Mouse (Mus musculus) liver, embryonic 13.5 days (tissue): ENCODE data around the gene Acnat2. TPM values are rescaled to one million over a fixed set of nuclear protein-coding genes. Genes with fewer than 3 reads are reported as not detected.
"Not testable (repeated sequence)": the region's sequence is repeated elsewhere in the genome, so short reads cannot be mapped to it uniquely, and the experiment has no call there.

Source experiments
- ATAC-seq: fragments of 200-750 bp; cut with Nextera tagmentation; 2 replicates; pipeline ENCODE4 v1.8.0; 2017; ENCODE audit warnings: low read depth, mild to moderate bottlenecking, moderate number of reproducible peaks, moderate library complexity
- DNase-seq: peaks from one replicate; pipeline ENCODE4 v3.0.0; 2022
- H3K27ac ChIP-seq: fragments of 300-500 bp; sonication (generic); 2 replicates; pipeline ENCODE4 v1.5.1; 2015; ENCODE audit warnings: moderate library complexity, mild to moderate bottlenecking, inconsistent platforms
- H3K27me3 ChIP-seq: fragments of 300-500 bp; sonication (generic); 2 replicates; pipeline ENCODE4 v1.6.1; 2015; ENCODE audit warnings: mild to moderate bottlenecking, inconsistent platforms
- H3K36me3 ChIP-seq: fragments of 300-500 bp; sonication (generic); 2 replicates; pipeline ENCODE4 v1.6.1; 2015; ENCODE audit warnings: mild to moderate bottlenecking, inconsistent platforms
- H3K4me1 ChIP-seq: fragments of 300-500 bp; sonication (generic); replicated peaks from 2 replicates; pipeline ENCODE4 v1.6.1; 2015; ENCODE audit warnings: inconsistent platforms
- H3K4me2 ChIP-seq: fragments of 300-500 bp; sonication (generic); 2 replicates; pipeline ENCODE4 v1.6.1; 2015; ENCODE audit warnings: inconsistent platforms, mild to moderate bottlenecking, moderate library complexity
- H3K4me3 ChIP-seq: fragments of 300-500 bp; sonication (generic); replicated peaks from 2 replicates; pipeline ENCODE4 v1.5.1; 2015; ENCODE audit warnings: mild to moderate bottlenecking, inconsistent platforms
- H3K9ac ChIP-seq: fragments of 300-500 bp; sonication (generic); 2 replicates; pipeline ENCODE4 v1.6.1; 2015; ENCODE audit warnings: mild to moderate bottlenecking, inconsistent platforms
- H3K9me3 ChIP-seq: fragments of 300-500 bp; sonication (generic); replicated peaks from 2 replicates; pipeline ENCODE4 v1.6.1; 2016; ENCODE audit warnings: inconsistent platforms
- WGBS: fragments of 180-500 bp; shearing (Covaris S2); methylation state at CpG from one replicate; pipeline ENCODE4 v1.1.7; 2015; ENCODE audit not compliant: insufficient replicate concordance; 5-methylcytosine and 5-hydroxymethylcytosine counted together
- polyA plus RNA-seq: library from polyadenylated mRNA; unstranded; fragments of >200 nt; fragmentation: Nextera tagmentation; extraction: Ambion mirVana; gene quantifications from 2 replicates; pipeline ENCODE4 v1.2.1, GENCODE M21; 2015

The Acnat2 gene
- 0.36 and 0.43 TPM in 2 replicates for polyA plus RNA-seq

GRCm38 (mm10) chr4:49407957-49408356 is at the start of gene Acnat2:
Gene Acnat2 (minus strand): TSS chr4:49408151.
- not testable (repeated sequence) for H3K4me2 ChIP-seq, H3K36me3 ChIP-seq, H3K9me3 ChIP-seq, ATAC-seq, H3K4me1 ChIP-seq, H3K9ac ChIP-seq, H3K4me3 ChIP-seq, H3K27ac ChIP-seq, DNase-seq, H3K27me3 ChIP-seq
- WGBS: 61% methylated on average over 5 of the region's 5 CpGs

DNA sequence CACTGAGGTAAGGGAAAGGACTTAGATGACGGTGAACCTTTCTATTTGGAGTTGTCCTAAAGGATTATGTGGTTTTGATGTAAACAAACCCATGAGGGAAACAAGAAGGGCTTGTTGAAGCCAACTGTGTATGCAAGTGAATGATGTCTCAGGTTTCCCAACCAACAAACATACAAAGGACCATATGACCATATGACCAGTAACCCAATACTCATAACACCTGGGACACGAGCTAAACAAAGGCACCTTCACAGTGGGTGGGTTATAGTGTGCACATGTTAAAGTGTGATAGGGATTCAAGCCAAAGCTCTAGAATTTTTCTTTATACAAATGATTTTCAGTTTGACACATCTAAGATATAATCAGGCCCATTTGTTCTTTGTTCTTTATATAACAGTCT is 48.2 kb upstream of the Acnat2 start:
- DNase-seq (no peak), ATAC-seq (no peak)
- H3K27ac ChIP-seq: no peak overlapping the region
- no peaks in the 10 kb centered on the region for H3K27me3 ChIP-seq
- no peak overlapping the region for H3K4me2 ChIP-seq
- H3K4me3 ChIP-seq: no peak overlapping the region
- peaks cover 22% of the 10 kb centered on the region for H3K4me1 ChIP-seq
- no peaks in the 10 kb centered on the region for H3K9me3 ChIP-seq
- no peak overlapping the region for H3K9ac ChIP-seq
- no peaks in the 10 kb centered on the region for H3K36me3 ChIP-seq
- WGBS: 69% methylated on average over 2 of the region's 2 CpGs

DNA sequence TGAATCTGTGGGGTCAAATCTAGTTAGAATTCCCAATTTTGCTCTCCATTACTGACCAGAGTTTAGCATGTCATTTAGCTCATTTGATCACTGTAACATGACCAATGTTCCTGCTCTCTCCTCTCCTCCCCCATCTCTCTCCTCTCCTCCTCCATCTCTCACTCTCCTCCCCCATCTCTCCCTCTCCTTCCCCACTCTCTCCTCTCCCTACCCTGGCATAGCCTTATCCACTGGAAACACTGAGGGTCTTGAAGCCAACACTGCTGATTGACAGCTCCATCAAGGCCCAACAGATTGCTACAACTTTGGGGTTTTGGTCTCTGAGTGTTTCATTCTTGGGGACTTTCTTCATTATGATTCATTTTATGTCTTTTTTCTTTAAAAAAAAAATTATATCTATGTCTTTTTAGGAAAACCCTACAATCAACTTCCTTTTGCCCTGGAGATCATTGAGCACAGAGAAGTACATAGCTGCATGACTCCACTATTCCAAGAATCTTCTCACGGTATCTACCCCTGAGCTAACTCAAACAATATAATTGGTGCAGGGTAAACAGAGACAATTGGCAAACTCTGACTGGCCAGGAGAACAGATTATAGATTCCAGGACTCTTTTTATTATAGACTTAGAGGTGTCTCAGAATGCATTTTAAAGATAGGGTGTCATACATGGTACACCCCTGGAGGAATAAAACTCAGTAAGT is 44.0 kb upstream of the Acnat2 start:
- no peaks in the 10 kb centered on the region for H3K27me3 ChIP-seq
- H3K9me3 ChIP-seq: no peaks in the 10 kb centered on the region
- H3K36me3 ChIP-seq: no peaks in the 10 kb centered on the region
- no peak overlapping the region for H3K4me3 ChIP-seq
- H3K9ac ChIP-seq: no peak overlapping the region
- H3K4me2 ChIP-seq: no peak overlapping the region
- peaks cover 27% of the 10 kb centered on the region for H3K4me1 ChIP-seq
- ATAC-seq (peak; percentile 71), DNase-seq (no peak)
- WGBS: 52% methylated on average over 1 of the region's 1 CpGs
- H3K27ac ChIP-seq: peak overlapping the region; percentile 75

- Histone ChIP-seq H3K4me2 (peak overlapping the region; percentile 32), H3K4me1 (peaks cover 27% of the 10 kb centered on the region), H3K27ac (peak overlapping the region; percentile 75)
- H3K4me3 ChIP-seq, H3K36me3 ChIP-seq, H3K9me3 ChIP-seq, H3K9ac ChIP-seq, H3K27me3 ChIP-seq: not testable (repeated sequence)
- DNase-seq (peak; percentile 23), ATAC-seq (peak; percentile 79)
- 92% methylated on average over 1 of the region's 1 CpGs for WGBS
These were observed 43.3 kb upstream of the Acnat2 start for GRCm38 (mm10) chr4:49451133-49451847.

GRCm38 (mm10) chr4:49436968-49437367 is 29.0 kb upstream of the Acnat2 start:
- not testable (repeated sequence) for H3K27me3 ChIP-seq, H3K27ac ChIP-seq, DNase-seq, H3K36me3 ChIP-seq, H3K9me3 ChIP-seq, H3K4me1 ChIP-seq, H3K4me2 ChIP-seq, H3K9ac ChIP-seq, ATAC-seq, H3K4me3 ChIP-seq
- 65% methylated on average over 3 of the region's 3 CpGs for WGBS

GRCm38 (mm10) chr4:49410151-49410550 is 2.2 kb upstream of the Acnat2 start:
- not testable (repeated sequence) for H3K9me3 ChIP-seq, H3K36me3 ChIP-seq, H3K9ac ChIP-seq, H3K4me1 ChIP-seq, H3K4me2 ChIP-seq, H3K4me3 ChIP-seq, ATAC-seq, H3K27me3 ChIP-seq, H3K27ac ChIP-seq, DNase-seq
- WGBS: 61% methylated on average over 2 of the region's 2 CpGs

- DNase-seq (no peak), ATAC-seq (no peak)
- no peak overlapping the region for H3K9ac ChIP-seq
- no peak overlapping the region for H3K4me2 ChIP-seq
- no peaks in the 10 kb centered on the region for H3K4me1 ChIP-seq
- no peaks in the 10 kb centered on the region for H3K36me3 ChIP-seq
- 33% methylated on average over 2 of the region's 2 CpGs for WGBS
- no peak overlapping the region for H3K4me3 ChIP-seq
- H3K27ac ChIP-seq: no peak overlapping the region
- H3K9me3 ChIP-seq: no peaks in the 10 kb centered on the region
- no peaks in the 10 kb centered on the region for H3K27me3 ChIP-seq
These were observed 21.1 kb downstream of the Acnat2 start for GRCm38 (mm10) chr4:49386873-49387272.

GRCm38 (mm10) chr4:49383576-49384318 is 24.2 kb downstream of the Acnat2 start:
- not testable (repeated sequence) for ATAC-seq

DNA sequence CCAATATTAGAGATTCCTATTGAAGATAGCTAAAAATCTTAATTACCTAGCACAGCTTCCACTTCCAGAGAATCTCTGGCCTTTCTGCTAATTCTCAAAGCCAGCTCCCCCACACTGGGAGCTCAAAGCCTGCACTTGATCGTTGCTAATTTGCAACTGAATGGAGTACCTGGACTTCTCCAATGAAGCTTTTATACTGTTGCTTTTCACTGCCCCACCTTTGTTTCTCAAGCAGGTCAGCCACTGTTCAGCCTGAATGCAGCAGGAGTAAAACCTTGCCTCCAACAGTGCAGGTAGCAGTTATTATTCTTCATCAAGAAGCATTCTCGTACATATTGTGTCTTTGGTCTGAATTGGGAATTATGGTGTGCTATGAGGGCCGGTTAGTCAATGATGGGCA is 39.9 kb downstream of the Acnat2 start:
- H3K4me1 ChIP-seq, H3K27me3 ChIP-seq, DNase-seq, H3K9ac ChIP-seq, H3K4me3 ChIP-seq, ATAC-seq, H3K9me3 ChIP-seq, H3K27ac ChIP-seq, H3K36me3 ChIP-seq, H3K4me2 ChIP-seq: not testable (repeated sequence)
- WGBS: 62% methylated on average over 3 of the region's 3 CpGs

More at GRCm38 (mm10) chr4:49383576-49384318, 24.2 kb downstream of the Acnat2 start:
- not testable (repeated sequence) for H3K36me3 ChIP-seq, H3K9ac ChIP-seq, H3K27ac ChIP-seq, H3K4me2 ChIP-seq, H3K4me3 ChIP-seq, H3K27me3 ChIP-seq, H3K4me1 ChIP-seq, DNase-seq, H3K9me3 ChIP-seq
- 37% methylated on average over 2 of the region's 2 CpGs for WGBS

DNA sequence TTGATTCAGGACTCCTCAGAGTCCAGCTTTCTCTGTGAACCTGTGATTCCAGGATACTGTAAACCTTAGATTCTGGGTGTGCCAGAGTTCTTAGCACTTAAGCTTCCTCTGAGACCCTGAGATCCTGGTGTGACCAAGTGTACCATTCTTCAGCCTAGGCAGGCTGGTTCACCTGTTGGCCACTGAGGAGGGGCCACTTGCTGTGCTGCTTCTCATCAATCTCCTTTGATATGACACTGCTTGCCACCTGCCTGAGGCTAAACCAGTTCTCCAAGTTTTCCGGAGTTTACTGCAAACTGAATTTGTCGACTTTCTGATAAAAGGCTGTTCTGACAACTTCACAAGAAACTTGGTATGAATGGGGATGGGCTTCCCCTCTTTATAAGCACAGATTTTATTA is 50.9 kb downstream of the Acnat2 start:
- no peaks in the 10 kb centered on the region for H3K36me3 ChIP-seq
- 43% methylated on average over 2 of the region's 2 CpGs for WGBS
- no peaks in the 10 kb centered on the region for H3K27me3 ChIP-seq
- no peak overlapping the region for H3K9ac ChIP-seq
- no peak overlapping the region for H3K27ac ChIP-seq
- 0 out of 2 replicates have a peak, but pooled peaks cover 7% of the 10 kb centered on the region for H3K9me3 ChIP-seq
- no peak overlapping the region for H3K4me3 ChIP-seq
- ATAC-seq (no peak), DNase-seq (no peak)
- H3K4me1 ChIP-seq: no peaks in the 10 kb centered on the region
- H3K4me2 ChIP-seq: no peak overlapping the region

DNA sequence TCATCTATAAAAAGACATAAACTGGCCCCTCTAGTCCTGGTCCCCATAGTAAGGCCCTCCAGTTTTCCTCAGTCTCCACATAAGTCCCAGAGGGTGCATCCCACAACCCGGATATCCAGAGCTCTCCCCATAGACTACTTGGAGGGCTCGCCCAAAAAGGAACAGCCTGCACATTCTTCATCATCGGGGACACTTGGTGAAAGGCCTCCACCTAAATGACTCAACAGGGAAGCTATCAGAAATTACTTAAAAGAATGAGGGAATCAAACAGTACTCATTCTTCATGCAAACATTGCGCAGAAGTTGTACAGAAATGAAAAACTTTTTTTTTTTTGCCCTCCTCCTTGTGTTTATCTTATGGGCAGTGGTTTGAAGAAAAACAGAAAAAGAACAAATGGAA is 57.5 kb downstream of the Acnat2 start:
- Histone ChIP-seq H3K4me1 (no peaks in the 10 kb centered on the region), H3K27me3 (no peaks in the 10 kb centered on the region), H3K27ac (no peak overlapping the region), H3K4me3 (no peak overlapping the region), H3K36me3 (no peaks in the 10 kb centered on the region), H3K9ac (no peak overlapping the region), H3K9me3 (no peaks in the 10 kb centered on the region), H3K4me2 (no peak overlapping the region)
- 74% methylated on average over 4 of the region's 4 CpGs for WGBS
- DNase-seq: no peak
- no peak for ATAC-seq
